Mouse (Mus musculus): ENCODE results near the gene Prkar2a.

The Prkar2a gene

DNA sequence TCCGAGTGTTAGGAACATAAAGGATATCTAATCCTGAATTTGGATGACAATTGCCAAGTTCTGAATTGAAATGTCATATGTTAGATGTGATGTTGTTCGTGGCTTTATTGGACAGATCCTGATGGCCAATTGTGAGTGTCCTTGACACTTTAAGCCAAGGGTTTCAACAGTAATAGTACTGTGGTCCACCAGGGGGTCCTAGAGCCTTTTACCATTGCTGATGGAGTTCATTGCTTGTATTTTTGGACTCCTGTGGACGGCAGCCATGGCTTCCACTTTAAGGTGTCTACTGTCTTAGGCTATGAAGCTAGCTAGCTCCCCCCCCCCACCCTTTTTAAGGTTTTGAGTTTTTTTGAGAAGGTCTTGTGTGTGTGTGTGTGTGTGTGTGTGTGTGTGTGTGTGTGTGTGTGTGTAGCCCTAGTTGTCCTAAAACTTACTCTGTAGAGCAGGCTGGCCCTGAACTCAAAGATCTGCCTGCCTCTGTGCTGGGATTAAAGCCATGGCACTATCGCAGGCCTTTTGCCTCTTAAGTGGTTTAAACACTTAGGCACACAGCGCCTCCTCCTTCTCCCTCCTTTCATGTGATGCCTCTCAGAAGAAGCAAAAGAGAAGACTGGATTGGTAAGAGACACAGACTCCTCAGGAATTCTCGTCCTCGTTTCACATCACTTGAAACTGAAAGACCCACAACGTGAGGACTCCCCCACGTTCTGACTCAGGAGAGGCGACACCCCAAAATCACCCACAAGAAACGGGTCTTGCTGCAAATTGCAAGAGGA is 63.2 kb downstream of the Prkar2a start:
- DNase-seq (ENCODE audit: low spot score) = no peak

DNA sequence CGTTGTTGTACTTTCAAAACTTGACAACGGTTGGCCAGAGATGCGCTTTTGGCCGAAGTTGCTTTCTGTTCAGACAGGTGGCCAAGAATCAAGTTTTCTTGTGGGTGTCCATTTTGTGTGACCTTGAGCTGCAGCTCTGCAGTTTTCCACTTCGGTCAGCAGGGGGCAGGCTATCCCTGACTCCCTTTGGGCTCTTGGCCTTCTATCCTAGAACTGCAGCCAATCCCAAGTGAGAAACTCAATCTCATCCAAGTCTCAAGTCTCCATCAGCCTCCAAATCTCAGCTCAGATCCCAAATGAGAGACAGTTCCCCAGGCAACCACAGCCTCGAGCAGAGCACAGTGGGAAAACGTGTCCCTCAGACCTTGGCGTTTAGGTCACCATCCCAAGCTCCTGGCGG is 64.2 kb downstream of the Prkar2a start:
- DNase-seq (ENCODE audit: low spot score) = peak; percentile 78

DNA sequence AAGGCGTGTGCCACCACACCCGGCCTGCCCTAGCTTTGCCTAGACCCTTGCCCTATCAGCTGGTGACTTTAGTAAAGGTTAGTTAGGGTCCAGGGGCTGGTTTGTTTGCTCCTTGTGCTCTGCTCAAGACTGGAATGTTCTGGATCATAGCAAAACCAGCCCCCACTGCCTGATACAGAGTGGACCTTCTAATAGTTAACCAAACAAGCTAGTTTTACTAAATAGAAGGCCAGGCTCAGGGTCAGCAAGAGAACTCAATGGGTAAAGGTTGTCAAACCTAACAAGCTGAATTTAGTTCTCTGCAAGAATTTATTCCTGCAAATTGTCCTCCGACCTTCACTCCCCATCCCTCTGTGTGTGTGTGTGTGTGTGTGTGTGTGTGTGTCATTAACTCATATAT is 64.9 kb downstream of the Prkar2a start:
- no peak for DNase-seq (ENCODE audit: low spot score)

GRCm38 (mm10) chr9:108754423-108754822 is 65.3 kb downstream of the Prkar2a start:
- DNase-seq (ENCODE audit: low spot score) = no peak

DNA sequence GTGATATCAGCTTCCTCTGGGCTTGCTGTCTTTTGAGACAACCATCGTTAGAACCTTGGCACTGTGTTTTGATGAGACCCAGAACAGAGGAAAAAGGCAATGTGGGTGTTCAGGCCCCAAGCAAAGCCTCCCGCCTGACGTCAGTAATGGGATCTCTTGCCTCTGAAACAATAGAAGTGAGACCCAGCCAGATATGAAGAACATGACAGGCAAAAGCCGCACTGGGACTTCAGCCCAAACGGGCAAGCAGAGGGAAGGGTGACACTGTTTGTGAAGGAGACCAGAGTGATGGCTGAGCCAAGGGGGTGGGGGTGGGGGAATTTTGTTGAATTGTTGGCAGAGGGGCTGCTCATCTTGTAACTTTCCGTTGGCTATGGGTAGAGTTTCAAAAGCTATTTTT is 68.3 kb downstream of the Prkar2a start:
- DNase-seq (ENCODE audit: low spot score) = no peak

GRCm38 (mm10) chr9:108759121-108759520 is 70.0 kb downstream of the Prkar2a start:
- DNase-seq (ENCODE audit: low spot score) = no peak

DNA sequence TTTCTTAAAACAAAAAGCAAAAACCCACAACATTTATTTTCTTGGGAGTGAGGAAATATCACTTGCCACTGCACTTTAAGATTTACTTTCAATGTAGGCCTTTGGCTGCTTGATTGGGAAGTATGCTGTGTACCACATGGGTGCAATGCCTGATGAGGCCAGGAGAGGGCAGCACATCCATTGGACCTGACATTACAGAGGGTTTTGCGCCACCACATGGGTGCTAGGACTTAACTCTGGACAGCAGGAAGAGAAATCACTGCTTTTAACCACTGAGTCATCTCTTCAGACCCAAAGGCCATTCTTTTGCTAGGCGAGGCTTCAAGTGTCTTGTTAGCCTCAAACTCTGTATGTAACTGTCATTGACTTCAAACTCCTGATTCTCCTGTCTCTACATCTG is 70.7 kb downstream of the Prkar2a start:
- DNase-seq (ENCODE audit: low spot score) = peak; percentile 62

DNA sequence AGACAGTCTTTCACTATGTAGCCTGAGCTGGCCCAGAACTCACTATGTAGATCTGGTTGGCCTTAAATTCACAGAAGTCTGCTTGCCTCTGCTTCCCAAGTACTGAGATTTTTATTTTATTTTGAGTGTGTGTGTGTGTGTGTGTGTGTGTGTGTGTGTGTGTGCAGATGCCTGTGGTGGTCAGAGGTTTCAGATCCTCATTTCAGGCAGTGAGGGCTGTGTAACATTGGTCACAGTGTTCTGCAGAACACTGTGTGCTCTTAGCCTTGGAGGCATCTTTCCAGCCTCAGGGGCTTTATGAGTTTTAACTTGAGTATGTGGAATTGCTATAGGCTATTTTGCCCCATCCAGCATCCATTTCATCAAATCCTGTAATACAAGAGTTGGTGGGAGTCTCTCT is 72.4 kb downstream of the Prkar2a start:
- DNase-seq (ENCODE audit: low spot score) = no peak

DNA sequence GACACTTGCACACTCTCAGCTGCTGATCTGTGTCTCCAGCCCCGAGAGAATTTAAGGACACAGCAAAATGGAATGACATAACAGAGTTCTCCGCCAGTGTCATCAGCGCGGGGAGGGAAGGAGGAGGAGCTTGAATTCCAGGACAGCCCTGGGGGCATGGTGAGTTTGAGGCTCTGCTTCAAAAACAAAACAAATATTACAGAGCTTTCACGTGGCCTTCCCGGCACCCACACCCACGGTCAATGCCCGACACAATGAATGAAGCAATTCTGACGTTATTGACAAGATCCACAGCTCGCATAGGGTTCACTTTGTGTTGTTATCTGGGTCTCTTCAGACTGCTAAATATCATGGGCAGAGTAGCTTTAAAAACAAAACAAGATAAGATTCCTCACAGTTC is 75.9 kb downstream of the Prkar2a start:
- DNase-seq (ENCODE audit: low spot score) = no peak

- no peak for DNase-seq (ENCODE audit: low spot score)
These were observed 87.5 kb downstream of the Prkar2a start for GRCm38 (mm10) chr9:108776614-108777013.

GRCm38 (mm10) chr9:108777276-108777675 is 88.2 kb downstream of the Prkar2a start:
- DNase-seq (ENCODE audit: low spot score) = no peak

GRCm38 (mm10) chr9:108780959-108781358 is 91.8 kb downstream of the Prkar2a start:
- no peak for DNase-seq (ENCODE audit: low spot score)

GRCm38 (mm10) chr9:108781891-108782290 is 92.8 kb downstream of the Prkar2a start:
- DNase-seq (ENCODE audit: low spot score) = no peak

DNA sequence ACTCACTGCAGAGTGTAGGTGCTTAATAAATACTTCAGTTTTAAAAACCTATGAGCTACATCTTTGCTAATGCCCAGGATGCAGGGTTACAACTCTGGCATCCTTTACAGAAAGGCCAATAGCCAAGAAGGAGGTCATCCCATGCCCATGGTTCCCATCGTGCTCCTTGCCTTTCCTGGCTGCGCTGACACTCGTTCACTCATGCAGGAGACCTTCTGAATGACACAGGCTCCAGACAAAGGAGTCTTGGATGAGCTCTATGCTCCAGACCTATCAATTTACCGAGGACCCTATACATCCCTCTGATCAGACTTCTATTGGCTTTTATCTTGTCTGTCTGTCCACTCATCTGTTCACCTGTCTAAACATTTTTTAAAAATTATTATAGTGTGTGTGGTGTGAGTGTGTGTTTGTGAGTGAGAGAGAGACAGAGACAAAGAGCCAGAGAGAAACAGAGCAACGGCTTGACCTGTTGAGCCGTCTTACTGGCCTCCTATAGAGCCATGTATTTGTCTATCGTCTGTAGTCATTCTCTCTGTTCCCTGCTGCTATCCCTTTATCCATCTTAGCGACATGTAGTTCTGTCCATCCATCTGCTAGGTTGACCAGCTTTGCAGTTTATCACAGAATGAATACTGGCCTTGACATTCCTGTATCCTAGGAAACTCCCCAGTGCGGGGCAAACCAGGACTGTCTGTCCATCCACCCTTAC is 93.9 kb downstream of the Prkar2a start:
- peak; percentile 42 for DNase-seq (ENCODE audit: low spot score)

GRCm38 (mm10) chr9:108783548-108784463 is 94.7 kb downstream of the Prkar2a start, which contains the start of gene Ip6k2:
Gene Ip6k2 (plus strand): TSS chr9:108783796.
- peak; percentile 98 for DNase-seq (ENCODE audit: low spot score)

DNA sequence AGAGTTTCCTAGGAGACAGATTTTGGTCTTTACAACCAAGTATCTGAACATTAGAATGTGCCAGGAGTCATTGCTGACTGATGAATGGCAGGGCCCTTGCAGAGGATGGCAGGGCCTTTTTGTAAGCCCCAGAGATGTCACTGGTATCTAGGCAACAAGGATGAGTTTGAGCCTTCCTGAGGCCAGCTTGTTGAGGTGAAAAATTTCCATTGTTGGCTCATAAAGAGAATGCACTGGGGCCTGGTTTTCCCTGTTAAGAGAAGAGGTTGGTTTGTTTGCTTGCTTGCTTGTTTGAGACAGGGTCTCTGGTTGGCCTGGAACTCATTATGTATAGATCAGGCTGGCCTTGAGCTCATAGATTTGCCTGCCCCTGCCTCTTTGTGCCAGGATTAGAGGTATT is 96.3 kb downstream of the Prkar2a start:
- peak; percentile 81 for DNase-seq (ENCODE audit: low spot score)

- DNase-seq (ENCODE audit: low spot score) = no peak
These were observed 97.4 kb downstream of the Prkar2a start for GRCm38 (mm10) chr9:108786494-108786893.

- DNase-seq (ENCODE audit: low spot score) = no peak
These were observed 98.0 kb downstream of the Prkar2a start for GRCm38 (mm10) chr9:108787080-108787479.

DNA sequence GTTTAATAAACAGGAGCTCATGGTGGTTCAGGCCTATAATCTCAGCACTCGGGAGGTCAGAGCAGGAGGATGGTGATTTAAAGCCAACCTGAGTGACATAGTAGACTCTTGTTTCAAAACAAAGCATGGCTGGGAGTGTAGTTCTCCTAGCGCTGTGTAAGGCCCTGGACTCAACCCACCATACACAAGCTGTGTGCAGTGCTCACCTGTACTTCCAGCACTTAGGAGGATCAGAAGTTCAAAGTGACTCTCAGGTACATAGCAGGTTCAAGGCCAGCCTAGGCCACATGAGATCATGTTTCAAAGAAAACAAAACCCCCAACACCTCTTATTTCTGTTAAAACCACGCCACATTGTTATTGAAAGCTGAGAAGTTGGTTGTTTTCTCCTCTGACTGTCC is 99.6 kb downstream of the Prkar2a start:
- no peak for DNase-seq (ENCODE audit: low spot score)

DNA sequence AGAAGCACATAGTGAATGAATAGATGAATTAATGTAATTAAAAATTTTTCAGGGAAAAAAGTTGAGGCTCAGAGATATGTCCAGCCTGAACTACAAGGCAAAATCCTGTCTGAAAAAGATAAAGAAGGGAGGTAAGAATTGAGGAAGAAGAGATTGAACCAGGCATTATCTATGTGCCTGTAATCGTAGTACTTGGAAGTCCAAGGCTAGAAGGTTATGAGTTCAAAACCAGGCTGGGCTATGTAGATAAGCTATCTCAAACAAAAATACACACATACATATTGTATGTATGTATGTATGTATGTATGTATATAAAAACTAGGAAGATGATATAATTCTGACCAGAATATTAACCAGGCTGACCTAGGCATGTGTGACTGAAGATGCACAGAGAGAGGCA is 103.2 kb downstream of the Prkar2a start:
- no peak for DNase-seq (ENCODE audit: low spot score)

DNA sequence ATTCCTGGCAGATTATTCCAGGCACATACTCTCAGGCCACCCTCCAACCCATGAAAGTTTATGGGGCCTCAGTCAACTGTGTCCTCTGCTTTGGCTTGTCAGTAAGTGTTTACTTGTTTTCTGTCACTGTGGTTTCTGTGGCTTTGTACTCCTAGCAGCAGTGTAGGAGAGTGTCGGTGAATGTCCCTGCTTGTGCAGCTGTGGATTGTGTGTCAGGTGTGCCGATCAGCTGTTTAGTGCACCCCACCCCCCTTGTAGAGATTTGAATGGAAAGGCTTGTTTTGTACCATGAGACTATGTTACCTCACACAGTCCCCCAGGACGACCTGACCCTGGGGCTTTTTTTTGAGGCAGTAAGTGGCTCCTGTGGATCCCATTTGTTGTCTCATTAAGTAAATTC is 103.6 kb downstream of the Prkar2a start:
- DNase-seq (ENCODE audit: low spot score) = no peak

GRCm38 (mm10) chr9:108795281-108795680 is 106.2 kb downstream of the Prkar2a start:
- DNase-seq (ENCODE audit: low spot score) = peak; percentile 19

All from retina, embryonic 14.5 days (tissue).